Mouse (Mus musculus) left cerebral cortex, postnatal 4 days (tissue): ENCODE results near the gene Tsfm. TPM values are rescaled to one million over a fixed set of nuclear protein-coding genes. Genes with fewer than 3 reads are reported as not detected.

Source experiments
- DNase-seq: peaks from one replicate; pipeline ENCODE4 v3.0.0-alpha.2; 2022
- intact Hi-C: fragments of 180-260 bp; cut with DNase I; formaldehyde crosslinking; loops from one replicate; pipeline ENCODE4 v1.15.1; 2025
- microRNA-seq: library from miRNA; unstranded; fragments of <30 nt; microRNA quantifications from one replicate; pipeline ENCODE4 v1.2.0, GENCODE M21; 2022
- total RNA-seq, 2 experiments: library from RNA; stranded (reverse); gene quantifications; 2 replicates each; pipeline ENCODE4 v1.2.3; 2021

The Tsfm gene
- total RNA-seq, 2 experiments from 2014 or later = 29.4 to 30.2 TPM

- intact Hi-C loops = no loop called here
Measured at GRCm38 (mm10) chr10:126971363-126972050, 59.1 kb downstream of the Tsfm start.

GRCm38 (mm10) chr10:126963821-126964220, 66.8 kb downstream of the Tsfm start:
- intact Hi-C loops = no loop called here

More at GRCm38 (mm10) chr10:126971363-126972050, 59.1 kb downstream of the Tsfm start:
- DNase-seq = no peak

GRCm38 (mm10) chr10:126962966-126963330, 67.7 kb downstream of the Tsfm start:
- DNase-seq = no peak
- intact Hi-C loops = no loop called here

More at GRCm38 (mm10) chr10:126963821-126964220, 66.8 kb downstream of the Tsfm start:
- no peak for DNase-seq

- intact Hi-C loops = no loop called here
- peak; percentile 57 for DNase-seq
Measured at GRCm38 (mm10) chr10:126962271-126962965, 68.2 kb downstream of the Tsfm start.

- peak; percentile 84 for DNase-seq
- intact Hi-C loops = no loop called here
Measured at GRCm38 (mm10) chr10:126961757-126962156, 68.9 kb downstream of the Tsfm start.

Small RNA genes within 50 kb of the gene (microRNA-seq; reads per million reads assigned to microRNA genes)
- gene Mir26a-2 (275 reads per million, percentile 61 among the genes with 10 or more reads in this experiment), gene Mir546 (1.5 reads per million)

Other genes with a start within 250 kb of the Tsfm start
- 10 to 100 TPM in 1 of 2 experiments, 1 to 10 TPM in 1; 9.6 to 12.4 TPM for gene Atp23, start 129.5 kb downstream of the Tsfm start, total RNA-seq
- gene Ctdsp2, start 52.1 kb downstream of the Tsfm start, total RNA-seq = 10 to 100 TPM; 57.6 to 61.4 TPM
- under 1 TPM; 0.12 to 0.16 TPM for gene Avil, start 30.1 kb downstream of the Tsfm start, total RNA-seq
- 10 to 100 TPM; 13.8 to 14.9 TPM for gene Mettl1, start 10.6 kb upstream of the Tsfm start, total RNA-seq
- gene Eef1akmt3, start 10.7 kb upstream of the Tsfm start, total RNA-seq = under 1 TPM; 0.18 to 0.42 TPM
- gene Cyp27b1, start 17.4 kb upstream of the Tsfm start, total RNA-seq = under 1 TPM; 0.70 to 0.84 TPM
- 10 to 100 TPM; 75.1 to 76.5 TPM for gene March9, start 29.3 kb upstream of the Tsfm start, total RNA-seq
- gene Cdk4, start 32.7 kb upstream of the Tsfm start, total RNA-seq = 100 to 1,000 TPM; 211 to 221 TPM
- gene Tspan31, start 39.4 kb upstream of the Tsfm start, total RNA-seq = 10 to 100 TPM; 49.9 to 54.4 TPM
- gene Agap2, start 44.4 kb upstream of the Tsfm start, total RNA-seq = 100 to 1,000 TPM; 384 to 394 TPM
- gene Os9, start 90.3 kb upstream of the Tsfm start, total RNA-seq = 10 to 100 TPM; 86.3 to 90.7 TPM
- 100 to 1,000 TPM in 1 of 2 experiments, 10 to 100 TPM in 1; 99.8 to 109 TPM for gene B4galnt1, start 134.4 kb upstream of the Tsfm start, total RNA-seq
- gene Slc26a10, start 149.8 kb upstream of the Tsfm start, total RNA-seq = under 1 TPM; 0.83 to 0.88 TPM
- 10 to 100 TPM; 70.5 to 75.6 TPM for gene Arhgef25, start 159.2 kb upstream of the Tsfm start, total RNA-seq
- gene Dtx3, start 164.9 kb upstream of the Tsfm start, total RNA-seq = 100 to 1,000 TPM; 184 to 207 TPM
- 10 to 100 TPM; 23.8 to 25.0 TPM for gene Pip4k2c, start 180.7 kb upstream of the Tsfm start, total RNA-seq
- gene Kif5a, start 232.5 kb upstream of the Tsfm start, total RNA-seq = 100 to 1,000 TPM; 291 to 312 TPM
- 100 to 1,000 TPM; 298 to 302 TPM for gene Dctn2, start 235.5 kb upstream of the Tsfm start, total RNA-seq